Mouse (Mus musculus) CH12.LX (cell line): Measurements from ENCODE around the gene Gm10778. TPM values are rescaled to one million over a fixed set of nuclear protein-coding genes. Genes with fewer than 3 reads are reported as not detected.

Experiments used
- DNase-seq: peaks from one replicate; pipeline ENCODE4 v3.0.0-alpha.2; 2013; ENCODE audit errors: extremely low read depth
- H3K27ac ChIP-seq: 2 replicates; pipeline ENCODE4 v1.5.1; 2012; ENCODE audit warnings: low read depth, mild to moderate bottlenecking, control low read depth, moderate library complexity; ENCODE audit not compliant: insufficient read depth
- H3K27me3 ChIP-seq: replicated peaks from 2 replicates; pipeline ENCODE3; 2012; ENCODE audit warnings: inconsistent platforms
- H3K36me3 ChIP-seq, 2 experiments: replicated peaks in 1 of 2; 2 replicates each; pipeline versions ENCODE3 to v1.6.1; 2012; ENCODE audit warnings: inconsistent platforms in 1 of 2, low read length in 1 of 2, mild to moderate bottlenecking in 1 of 2, mixed read lengths in 1 of 2, moderate library complexity in 1 of 2; ENCODE audit not compliant: control insufficient read depth in 1 of 2, insufficient read depth in 1 of 2
- H3K4me1 ChIP-seq, 2 experiments: 2 replicates each; pipeline ENCODE4 v1.6.1; 2012; ENCODE audit warnings: inconsistent platforms in 1 of 2, moderate library complexity in 1 of 2; ENCODE audit not compliant: insufficient read depth in 2 of 2, control insufficient read depth in 1 of 2
- H3K4me2 ChIP-seq: 2 replicates; pipeline ENCODE4 v1.6.1; 2012; ENCODE audit warnings: low read depth, mild to moderate bottlenecking, control low read depth; ENCODE audit not compliant: poor library complexity, insufficient read depth, severe bottlenecking
- H3K4me3 ChIP-seq, 3 experiments: fragments of 150-350 bp in 1 of 3; sonication (generic) in 1 of 3; replicated peaks in 1 of 3; 2 replicates each; pipeline versions ENCODE3 to v1.5.1; 2011 to 2012; ENCODE audit warnings: low read depth in 2 of 3, low read length in 2 of 3, mild to moderate bottlenecking in 2 of 3, moderate library complexity in 2 of 3, control low read depth in 1 of 3, improper control_type of control experiment in 1 of 3, inconsistent platforms in 1 of 3, mixed read lengths in 1 of 3; ENCODE audit not compliant: poor library complexity in 1 of 3
- H3K79me2 ChIP-seq: replicated peaks from 2 replicates; pipeline ENCODE4 v1.6.1; 2012; ENCODE audit warnings: mild to moderate bottlenecking, moderate library complexity; ENCODE audit not compliant: control insufficient read depth, poor library complexity, insufficient read depth, severe bottlenecking; ENCODE audit errors: extremely low read depth
- H3K9ac ChIP-seq: 2 replicates; pipeline ENCODE4 v1.6.1; 2012; ENCODE audit warnings: low read depth, mild to moderate bottlenecking, control low read depth, moderate library complexity; ENCODE audit not compliant: insufficient read depth
- H3K9me3 ChIP-seq: replicated peaks from 2 replicates; pipeline ENCODE3; 2012; ENCODE audit warnings: low read length, inconsistent platforms, mixed read lengths
- BHLHE40 ChIP-seq: IDR thresholded peaks from 2 replicates; pipeline ENCODE4 v1.6.1; 2011; ENCODE audit warnings: mild to moderate bottlenecking, low read depth, low read length, improper control_type of control experiment
- CTCF ChIP-seq, 2 experiments: IDR thresholded peaks in 1 of 2; conservative IDR thresholded peaks in 1 of 2; 2 replicates each; pipeline ENCODE4 v1.5.1; 2011 to 2012; ENCODE audit warnings: low read depth in 2 of 2, low read length in 2 of 2, improper control_type of control experiment in 1 of 2, inconsistent platforms in 1 of 2, mild to moderate bottlenecking in 1 of 2, moderate library complexity in 1 of 2
- ELF1 ChIP-seq: IDR thresholded peaks from 2 replicates; pipeline ENCODE4 v1.6.1; 2014; ENCODE audit warnings: low read depth, mild to moderate bottlenecking, inconsistent platforms, low read length, improper control_type of control experiment
- ETS1 ChIP-seq: conservative IDR thresholded peaks from 2 replicates; pipeline ENCODE4 v1.6.1; 2012; ENCODE audit warnings: low read depth, mild to moderate bottlenecking, inconsistent platforms, low read length, improper control_type of control experiment, moderate library complexity
- IRF4 ChIP-seq: IDR thresholded peaks from 2 replicates; pipeline ENCODE4 v1.6.1; 2014; ENCODE audit warnings: low read depth, mild to moderate bottlenecking, inconsistent platforms, low read length, improper control_type of control experiment
- JUN ChIP-seq: IDR thresholded peaks from 2 replicates; pipeline ENCODE4 v1.6.1; 2011; ENCODE audit warnings: low read depth, mild to moderate bottlenecking, low read length, improper control_type of control experiment, moderate library complexity; ENCODE audit not compliant: insufficient read depth
- JUND ChIP-seq: conservative IDR thresholded peaks from 2 replicates; pipeline ENCODE4 v1.6.1; 2011; ENCODE audit warnings: low read depth, low read length, improper control_type of control experiment
- KAT2A ChIP-seq: IDR thresholded peaks from 2 replicates; pipeline ENCODE4 v1.6.1; 2012; ENCODE audit warnings: low read length, improper control_type of control experiment, inconsistent platforms; ENCODE audit not compliant: insufficient replicate concordance
- MAZ ChIP-seq: IDR thresholded peaks from 2 replicates; pipeline ENCODE4 v1.6.1; 2012; ENCODE audit warnings: low read depth, mild to moderate bottlenecking, inconsistent platforms, low read length, improper control_type of control experiment, moderate library complexity
- NELFE ChIP-seq: IDR thresholded peaks from 2 replicates; pipeline ENCODE4 v1.6.1; 2011; ENCODE audit warnings: low read depth, low read length, improper control_type of control experiment
- SIN3A ChIP-seq: IDR thresholded peaks from 2 replicates; pipeline ENCODE4 v1.6.1; 2012; ENCODE audit warnings: low read length, improper control_type of control experiment, inconsistent platforms
- SMC3 ChIP-seq: IDR thresholded peaks from 2 replicates; pipeline ENCODE4 v1.6.1; 2011; ENCODE audit warnings: low read depth, low read length, improper control_type of control experiment
- TCF12 ChIP-seq: IDR thresholded peaks from 2 replicates; pipeline ENCODE4 v1.6.1; 2014; ENCODE audit warnings: low read depth, mild to moderate bottlenecking, inconsistent platforms, low read length, improper control_type of control experiment
- UBTF ChIP-seq: IDR thresholded peaks from 2 replicates; pipeline ENCODE4 v1.6.1; 2012; ENCODE audit warnings: low read depth, mild to moderate bottlenecking, inconsistent platforms, low read length, improper control_type of control experiment, moderate library complexity
- USF2 ChIP-seq: conservative IDR thresholded peaks from 2 replicates; pipeline ENCODE4 v1.6.1; 2011; ENCODE audit warnings: low read depth, low read length, improper control_type of control experiment
- ZNF384 ChIP-seq: IDR thresholded peaks from 2 replicates; pipeline ENCODE4 v1.6.1; 2012; ENCODE audit warnings: low read depth, low read length, improper control_type of control experiment, inconsistent platforms
- dilution Hi-C: fragments of 300-500 bp; cut with MboI; formaldehyde crosslinking; loops from 2 replicates; pipeline ENCODE4 v1.14.3; 2020; ENCODE audit warnings: low sequenced_read_pairs; ENCODE audit not compliant: extremely low pct_unique_long_range_greater_than_20kb, extremely low pct_ligation_motif_present
- in situ Hi-C: fragments of 300-500 bp; cut with MboI; formaldehyde crosslinking; loops from 3 replicates; pipeline ENCODE4 v1.14.3; 2019; ENCODE audit warnings: low sequenced_read_pairs, low pct_ligation_motif_present, low pct_unique_long_range_greater_than_20kb, mixed read lengths
- polyA plus RNA-seq: library from polyadenylated mRNA; unstranded; fragments of >175 nt; gene quantifications from 2 replicates; pipeline ENCODE4 v1.2.1, GENCODE M21; 2012; ENCODE audit warnings: low read depth; ENCODE audit not compliant: insufficient read length
- total RNA-seq, 2 experiments: library from RNA; depleted of rRNA; stranded (reverse); fragments of 300-350 nt in 1 of 2; fragments of >200 nt in 1 of 2; gene quantifications; 2 replicates each; pipeline ENCODE4 v1.2.3; 2012 to 2014

Gene Gm10778
- total and polyA plus RNA-seq, 3 experiments = 2.8 to 7.1 (median 3.2) TPM

- Histone ChIP-seq H3K79me2 (no peaks in the 10 kb centered on the region), H3K9me3 (no peaks in the 10 kb centered on the region), H3K27ac (no peak overlapping the region), H3K27me3 (peaks cover 53% of the 10 kb centered on the region), H3K4me2 (peak overlapping the region; percentile 25), H3K36me3 (no peaks in the 10 kb centered on the region), H3K4me3 (peak overlapping the region in 1 of 3 experiments; percentile 24), H3K9ac (no peak overlapping the region), H3K4me1 (peaks cover 22 to 29% of the 10 kb centered on the region in 2 experiments)
- DNase-seq = no peak
- dilution Hi-C loops = no loop called here
- in situ Hi-C loops = loop anchor here (5.0 to 10.0 kb wide), 2 partner anchors 39 to 107 kb away; partner anchors contain the start of gene Ncln
- TF ChIP-seq USF2 (no peak), ZNF384 (no peak)
Measured at GRCm38 (mm10) chr10:81601396-81601905, 47.4 kb upstream of the Gm10778 start.

- H3K4me1 ChIP-seq = peaks cover 19 to 35% of the 10 kb centered on the region in 2 experiments
- H3K9ac ChIP-seq = no peak overlapping the region
- peak; percentile 52 for DNase-seq
- H3K36me3 ChIP-seq = peaks cover 0 to 4% of the 10 kb centered on the region in 2 experiments
- TF ChIP-seq SIN3A (no peak), ETS1 (peak; percentile 31; the same call in 1 of the 2 replicates), KAT2A (no peak), JUN (peak; percentile 83), CTCF (conservative IDR thresholded peaks at IDR 0.05 in 1 of 2, IDR thresholded peaks at IDR 0.05 in 1 of 2; ENCODE audit: low read depth in 2 of 2, low read length in 2 of 2) (peak; percentile 55 to 68), ZNF384 (peak; percentile 45), NELFE (no peak), IRF4 (0 out of 2 replicates have a peak, but pooled peaks have one; percentile 10), TCF12 (0 out of 2 replicates have a peak, but pooled peaks have one; percentile 25), BHLHE40 (no peak), MAZ (peak; percentile 76; the same call in 1 of the 2 replicates), JUND (peak; percentile 82), ELF1 (0 out of 2 replicates have a peak, but pooled peaks have one; percentile 25), SMC3 (peak; percentile 27), UBTF (no peak)
- TF ChIP-seq, all 38 proteins: peak for 10
- peaks cover 44% of the 10 kb centered on the region for H3K27me3 ChIP-seq
- H3K27ac ChIP-seq = no peak overlapping the region
- no peak overlapping the region for H3K4me3 ChIP-seq
- no peaks in the 10 kb centered on the region for H3K79me2 ChIP-seq
- in situ Hi-C loops = loop anchor here (5.0 to 10.0 kb wide), 2 partner anchors 40 to 108 kb away; partner anchors contain the start of gene Ncln
- H3K9me3 ChIP-seq = no peaks in the 10 kb centered on the region
- dilution Hi-C loops = no loop called here
- H3K4me2 ChIP-seq = no peak overlapping the region
Measured at GRCm38 (mm10) chr10:81602741-81603151, 46.1 kb upstream of the Gm10778 start.
